Mouse (Mus musculus): ENCODE data around the gene Oas1c.
"Not testable (repeated sequence)": the region's sequence is repeated elsewhere in the genome, so short reads cannot be mapped to it uniquely, and the experiment has no call there.

Oas1c gene

DNA sequence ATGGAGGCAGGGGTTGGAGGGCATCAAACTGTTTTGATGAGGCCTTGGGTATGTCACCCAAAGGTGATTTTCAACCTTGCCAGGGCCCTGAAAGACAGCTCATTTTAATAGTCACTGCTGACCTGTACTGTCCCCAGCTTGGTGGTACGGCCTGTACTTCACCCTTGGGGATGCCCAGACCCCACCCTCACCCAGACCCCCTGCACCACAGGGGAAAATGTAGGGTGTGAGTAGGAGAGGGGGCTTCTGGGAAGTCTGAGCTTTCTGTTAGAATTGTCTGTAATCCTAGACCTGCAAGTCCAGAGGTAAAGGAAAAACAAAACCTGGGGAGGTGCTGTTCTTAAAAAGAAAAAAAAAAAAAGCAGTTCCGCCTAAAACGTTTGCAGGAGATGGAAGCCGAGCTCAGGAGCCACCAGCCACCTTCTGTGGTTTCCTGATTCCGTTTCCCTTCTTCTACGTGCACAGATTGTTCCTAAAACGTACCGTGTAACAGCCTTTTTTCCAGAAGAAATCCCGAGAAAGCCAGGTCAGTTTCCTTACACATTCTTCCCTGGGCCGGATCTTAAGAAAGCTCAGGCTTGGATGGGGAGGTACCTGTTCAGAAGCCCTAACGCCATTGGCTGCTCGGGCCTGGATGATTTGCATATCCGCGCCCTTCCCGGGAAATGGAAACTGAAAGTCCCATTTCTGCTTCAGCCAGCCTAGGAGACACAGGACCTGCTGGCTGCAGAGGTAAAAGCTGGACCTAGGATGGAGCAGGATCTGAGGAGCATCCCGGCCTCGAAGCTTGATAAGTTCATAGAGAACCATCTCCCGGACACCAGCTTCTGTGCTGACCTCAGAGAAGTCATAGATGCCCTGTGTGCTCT, at the start of gene Oas1c:
Gene Oas1c (minus strand): TSS at position 564 of the 869 bp plus-strand sequence.
- peak; percentile 99 for DNase-seq

GRCm38 (mm10) chr5:120861121-120861520, 48.8 kb upstream of the Oas1c start, which contains the start of gene Oas1h:
Gene Oas1h (plus strand): TSS chr5:120861421.
- peak; percentile 46 for DNase-seq

DNA sequence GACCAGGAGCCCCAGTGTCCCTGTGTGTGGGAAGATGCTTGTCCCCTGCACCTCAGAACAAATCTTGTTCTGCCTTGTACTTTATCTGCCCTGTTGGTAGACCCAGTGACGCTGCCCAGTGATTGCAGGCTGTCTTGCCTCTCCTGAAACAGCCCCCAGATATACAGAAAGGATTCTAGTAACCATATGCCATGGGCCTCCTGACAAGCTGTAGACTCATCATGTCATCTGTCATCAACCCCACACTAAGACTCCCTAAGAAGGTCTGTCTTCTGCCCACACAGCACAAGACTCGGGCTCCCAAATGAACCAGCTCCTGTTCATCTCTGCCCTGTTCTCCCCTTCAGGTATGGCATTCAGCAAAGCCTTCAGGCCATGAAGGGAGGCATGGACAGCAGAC, 46.9 kb upstream of the Oas1c start:
- DNase-seq, result peak; percentile 77

GRCm38 (mm10) chr5:120849601-120850136, 37.4 kb upstream of the Oas1c start:
- DNase-seq, result peak; percentile 85

DNA sequence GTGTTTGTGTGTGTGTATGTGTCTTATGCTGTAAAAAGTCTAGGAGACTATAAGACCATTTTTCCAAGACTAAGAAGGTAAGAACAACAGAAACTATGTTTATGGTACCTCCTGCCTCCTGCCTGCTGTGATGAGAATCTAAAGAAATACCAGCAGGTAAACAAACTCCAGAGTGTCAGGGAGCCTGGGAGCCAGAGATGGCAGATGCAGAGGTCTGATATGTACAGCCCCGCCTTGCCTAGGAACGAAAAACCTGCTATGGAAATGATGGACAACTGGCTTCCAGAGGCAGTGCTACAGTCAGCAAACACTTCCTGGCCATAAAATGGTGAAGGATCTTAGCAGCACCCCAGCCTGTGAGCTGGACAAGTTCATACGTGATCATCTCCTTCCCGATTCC, 34.8 kb upstream of the Oas1c start, which contains the start of gene Oas1f:
Gene Oas1f (plus strand): TSS at position 301 of the 400 bp plus-strand sequence.
- DNase-seq, result no peak

DNA sequence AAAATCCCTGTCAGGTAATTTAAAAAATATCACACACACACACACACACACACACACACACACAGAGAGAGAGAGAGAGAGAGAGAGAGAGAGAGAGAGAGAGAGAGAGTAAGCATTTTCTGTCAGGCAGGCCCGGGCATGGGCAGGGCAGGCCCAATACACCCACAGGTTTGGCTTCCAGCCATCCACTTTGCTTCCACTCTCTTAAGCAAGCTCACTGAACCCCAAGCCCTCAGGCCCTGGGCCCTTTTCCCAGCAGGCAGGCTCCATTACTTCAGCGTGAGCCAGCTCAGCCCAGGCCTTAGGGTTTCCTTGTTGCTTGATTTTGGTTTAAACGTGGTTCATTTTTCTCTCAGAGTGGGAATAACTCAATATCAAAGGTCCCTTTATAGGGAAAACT, 32.4 kb upstream of the Oas1c start:
- DNase-seq, result peak; percentile 76

DNA sequence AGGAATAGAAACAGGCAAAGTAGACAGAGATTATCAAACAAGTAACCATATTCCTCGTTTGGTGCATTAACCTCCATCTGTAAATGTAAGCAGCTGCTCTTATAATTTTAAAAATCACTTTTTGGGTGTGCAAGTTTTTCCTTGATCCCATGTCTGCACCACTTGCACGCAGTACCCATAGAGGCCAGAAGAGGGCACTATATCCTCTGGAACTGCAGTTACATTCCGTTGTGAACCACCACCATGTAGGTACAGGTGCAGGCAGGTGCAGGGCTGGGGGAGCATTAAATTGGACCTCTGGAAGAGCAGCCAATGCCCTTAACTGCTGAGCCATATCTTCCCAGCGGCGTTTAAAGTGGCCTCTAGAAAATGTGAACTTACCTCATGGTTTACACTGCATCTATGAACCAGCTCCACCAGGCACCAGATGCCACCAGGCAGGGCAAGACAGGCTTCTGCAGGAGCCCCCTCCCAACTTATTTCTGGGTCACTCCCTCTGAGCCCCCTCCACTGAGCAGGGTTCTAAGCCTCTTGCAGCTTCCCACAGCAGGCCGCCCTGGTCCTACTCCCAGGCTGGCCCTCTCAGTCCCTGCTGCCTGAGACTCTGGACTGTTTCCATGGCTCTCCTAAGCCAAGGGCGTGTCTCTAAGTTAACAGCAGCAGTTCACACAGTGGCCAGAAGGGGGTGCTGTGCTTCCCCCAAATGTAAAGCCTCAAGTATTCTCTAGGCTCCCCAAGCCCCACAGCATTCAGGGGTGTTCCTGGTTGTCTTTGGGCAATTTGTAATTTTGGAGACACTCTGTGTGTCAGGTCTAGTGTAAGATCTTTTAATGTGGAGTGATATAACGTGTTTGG, 24.6 kb upstream of the Oas1c start:
- peak; percentile 80 for DNase-seq

DNA sequence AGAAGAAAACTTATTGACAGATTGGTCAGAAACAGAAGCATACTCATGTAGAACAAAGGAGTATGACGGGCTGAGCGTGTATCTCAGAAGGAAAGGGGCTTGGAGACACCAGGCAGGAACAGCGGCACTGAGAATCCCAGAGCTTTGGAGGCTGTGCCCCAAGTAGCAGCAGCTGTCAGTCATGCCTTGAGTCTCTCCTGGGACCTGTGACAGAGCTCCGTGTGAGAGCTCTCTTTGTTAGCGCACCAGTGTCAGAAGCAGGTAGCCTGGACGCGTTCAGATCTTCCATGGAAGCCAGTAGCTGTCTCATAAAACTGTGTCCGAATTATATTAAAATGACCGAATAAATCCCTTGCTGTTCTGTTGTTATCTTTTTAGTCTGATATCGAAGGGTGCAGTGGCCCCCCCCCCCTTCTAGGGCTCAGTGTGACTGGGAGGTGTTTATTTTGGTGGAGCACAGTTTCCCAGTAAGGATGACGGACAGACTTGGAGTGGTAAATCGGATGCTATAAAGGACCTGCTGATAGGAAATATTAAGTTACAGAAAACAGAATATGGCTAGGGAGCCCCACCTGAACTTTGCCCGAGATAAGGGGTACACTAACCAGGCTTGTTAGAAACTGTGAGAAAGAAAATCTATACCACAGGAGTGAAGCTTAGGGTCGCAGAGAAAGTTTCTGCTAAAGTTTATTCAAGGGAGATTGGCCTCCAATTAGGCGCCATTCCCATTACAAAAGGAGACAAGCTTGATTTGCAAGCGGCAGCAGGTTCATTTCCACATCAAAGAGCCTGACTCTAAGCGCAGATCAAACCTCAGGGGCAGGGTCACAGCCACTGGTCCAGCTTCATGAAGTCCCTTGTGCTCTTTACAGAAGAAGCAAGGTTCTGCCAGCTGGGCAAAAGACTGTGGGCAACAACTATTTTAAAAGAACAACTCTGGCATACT, 21.3 kb upstream of the Oas1c start:
- no peak for DNase-seq

DNA sequence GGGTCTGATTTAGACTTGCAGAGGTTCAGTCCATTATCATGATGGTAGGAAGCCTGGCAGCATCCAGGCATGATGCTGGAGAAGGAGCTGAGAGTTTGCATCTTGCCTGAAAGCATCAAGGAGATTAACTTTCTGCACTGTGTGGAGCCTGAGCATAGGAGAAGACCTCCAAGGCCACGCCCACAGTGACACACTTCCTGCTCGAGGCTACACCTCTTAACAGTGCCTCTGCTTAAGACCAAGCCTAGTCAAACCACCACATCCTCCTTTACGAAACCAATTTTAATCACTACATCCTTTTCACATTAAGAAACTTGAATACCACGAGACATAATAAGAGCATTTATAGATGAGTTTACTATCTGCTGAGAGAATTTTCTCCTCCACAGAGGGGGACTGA, 18.7 kb upstream of the Oas1c start:
- no peak for DNase-seq

GRCm38 (mm10) chr5:120818999-120819398, 6.7 kb upstream of the Oas1c start:
- DNase-seq, result no peak

DNA sequence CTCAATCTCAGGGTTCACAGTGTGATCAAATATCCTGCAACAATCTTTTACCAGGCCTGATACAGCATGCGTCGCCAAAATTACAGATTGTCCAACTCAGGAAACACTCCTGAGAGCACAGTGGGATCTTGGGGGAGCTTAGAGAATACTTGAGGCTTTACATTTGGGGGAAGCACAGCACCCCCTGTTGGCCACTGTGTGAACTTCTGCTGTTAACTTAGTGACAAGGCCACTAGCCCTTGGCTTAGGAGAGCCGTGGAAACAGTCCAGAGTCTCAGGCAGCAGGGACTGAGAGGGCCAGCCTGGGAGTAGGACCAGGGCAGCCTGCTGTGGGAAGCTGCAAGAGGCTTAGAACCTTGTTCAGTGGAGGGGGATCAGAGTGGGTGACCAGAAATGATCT, 3.6 kb upstream of the Oas1c start:
- DNase-seq, result no peak

- DNase-seq, result no peak
Measured at GRCm38 (mm10) chr5:120813023-120813422, 709 bp upstream of the Oas1c start.

DNA sequence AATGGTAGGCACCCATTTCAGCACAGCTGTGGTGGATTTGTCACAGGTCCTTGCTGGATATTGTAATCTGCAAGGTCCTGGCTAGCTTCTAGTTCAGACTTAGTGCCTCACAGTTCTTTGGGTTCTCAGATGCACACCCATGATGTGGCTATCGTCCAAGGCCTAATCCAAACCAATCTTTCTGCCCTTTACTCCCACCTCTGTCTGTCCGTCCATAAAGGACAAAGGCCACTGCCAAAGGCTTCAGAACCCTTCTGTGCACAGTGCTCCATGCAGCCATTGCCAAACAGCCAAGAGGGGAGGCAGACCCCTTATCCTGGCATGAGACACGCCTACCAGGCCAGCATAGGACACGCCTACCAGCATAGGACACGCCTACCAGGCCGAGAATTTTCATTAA, 3.1 kb downstream of the Oas1c start:
- DNase-seq, result no peak

GRCm38 (mm10) chr5:120806458-120806857, 5.9 kb downstream of the Oas1c start:
- no peak for DNase-seq

- no peak for DNase-seq
Measured at GRCm38 (mm10) chr5:120803596-120803995, 8.7 kb downstream of the Oas1c start.

- not testable (repeated sequence) for DNase-seq
Measured at GRCm38 (mm10) chr5:120798943-120799342, 13.4 kb downstream of the Oas1c start.

GRCm38 (mm10) chr5:120798147-120798546, 14.2 kb downstream of the Oas1c start:
- not testable (repeated sequence) for DNase-seq

- not testable (repeated sequence) for DNase-seq
Measured at GRCm38 (mm10) chr5:120795480-120796034, 16.8 kb downstream of the Oas1c start, which contains the start of gene Oas1e. Gene Oas1e (minus strand): TSS chr5:120795530.

DNA sequence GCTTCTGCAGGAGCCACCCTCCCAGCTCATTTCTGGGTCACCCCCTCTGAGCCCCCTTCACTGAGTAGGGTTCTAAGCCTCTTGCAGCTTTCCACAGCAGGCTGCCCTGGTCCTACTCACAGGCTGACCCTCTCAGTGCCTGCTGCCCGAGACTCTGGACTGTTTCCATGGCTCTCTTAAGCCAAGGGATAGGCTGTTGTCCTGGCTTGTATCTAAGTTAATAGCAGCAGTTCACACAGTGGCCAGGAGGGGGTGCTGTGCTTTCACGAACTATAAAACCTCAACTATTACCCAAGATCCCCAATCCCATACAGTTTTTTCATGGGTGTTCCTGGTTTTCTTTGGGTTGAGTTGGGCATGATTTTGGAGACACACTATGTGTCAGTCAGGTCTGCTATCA, 19.3 kb downstream of the Oas1c start:
- peak; percentile 89 for DNase-seq

DNA sequence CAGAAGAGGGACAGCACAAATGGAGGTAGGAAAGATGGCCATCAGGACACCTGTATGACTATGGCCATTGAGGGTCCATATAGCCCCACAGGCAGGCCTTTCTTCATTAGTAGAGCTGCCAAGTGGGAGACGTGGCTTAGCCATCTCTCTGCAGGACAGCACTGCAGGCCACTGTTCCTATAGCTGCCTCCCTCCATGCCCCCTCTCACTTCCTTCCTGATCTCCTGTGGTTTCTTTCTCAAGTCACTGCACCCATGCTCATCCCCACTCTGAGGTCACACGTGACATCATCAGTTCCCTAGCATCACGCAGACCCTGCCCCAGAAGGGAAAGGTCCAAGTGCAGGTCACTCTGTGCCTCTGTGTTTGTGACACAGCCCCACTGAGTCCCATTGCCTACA, 25.3 kb downstream of the Oas1c start:
- no peak for DNase-seq

DNA sequence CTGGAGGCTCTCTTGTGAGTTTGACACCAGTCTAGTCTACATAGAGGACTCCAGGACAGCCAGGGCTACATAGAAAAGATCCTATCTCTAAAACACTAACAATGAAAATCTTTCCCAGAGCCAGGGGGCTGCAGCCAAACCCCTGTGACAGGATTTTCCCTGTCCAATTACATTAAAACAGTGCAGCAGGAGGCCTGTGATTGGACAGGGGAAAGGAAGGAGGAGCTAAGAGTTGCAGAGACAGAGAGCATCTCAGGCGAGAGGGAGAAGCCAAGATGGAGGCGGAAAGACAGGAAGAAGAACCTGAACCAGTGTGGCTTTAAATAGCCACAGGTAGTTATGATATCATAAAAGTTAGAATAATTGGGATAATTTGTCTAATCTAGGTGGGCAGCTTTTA, 29.9 kb downstream of the Oas1c start:
- DNase-seq, result no peak

DNA sequence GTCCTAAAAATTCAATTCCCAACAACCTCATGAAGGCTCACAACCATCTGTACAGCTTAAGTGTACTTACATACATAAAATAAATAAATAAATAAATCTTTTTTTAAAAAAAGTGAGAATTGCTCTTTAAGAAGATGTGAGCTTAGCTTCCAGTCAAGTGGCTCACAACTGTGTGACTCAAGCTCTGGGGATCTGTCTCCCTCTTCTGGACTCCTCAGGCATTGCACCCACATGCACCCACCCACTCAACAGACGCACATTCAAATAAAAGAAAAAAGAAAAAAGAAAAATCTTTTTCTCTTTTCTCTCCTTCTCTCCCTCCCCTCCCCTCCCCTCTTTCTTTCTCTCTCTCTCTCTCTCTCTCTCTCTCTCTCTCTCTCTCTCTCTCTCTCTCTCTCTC, 30.7 kb downstream of the Oas1c start:
- DNase-seq, result no peak
